Mouse (Mus musculus) c-Kit-negative CD71-positive TER-119-positive erythroid progenitor cells, embryonic 14.5 days (primary cell): ENCODE results near the gene Sfta2.

Source experiments
- DNase-seq: peaks from one replicate; pipeline ENCODE4 v3.0.0-alpha.2; 2013; ENCODE audit warnings: low read depth, low spot score

Gene Sfta2

DNA sequence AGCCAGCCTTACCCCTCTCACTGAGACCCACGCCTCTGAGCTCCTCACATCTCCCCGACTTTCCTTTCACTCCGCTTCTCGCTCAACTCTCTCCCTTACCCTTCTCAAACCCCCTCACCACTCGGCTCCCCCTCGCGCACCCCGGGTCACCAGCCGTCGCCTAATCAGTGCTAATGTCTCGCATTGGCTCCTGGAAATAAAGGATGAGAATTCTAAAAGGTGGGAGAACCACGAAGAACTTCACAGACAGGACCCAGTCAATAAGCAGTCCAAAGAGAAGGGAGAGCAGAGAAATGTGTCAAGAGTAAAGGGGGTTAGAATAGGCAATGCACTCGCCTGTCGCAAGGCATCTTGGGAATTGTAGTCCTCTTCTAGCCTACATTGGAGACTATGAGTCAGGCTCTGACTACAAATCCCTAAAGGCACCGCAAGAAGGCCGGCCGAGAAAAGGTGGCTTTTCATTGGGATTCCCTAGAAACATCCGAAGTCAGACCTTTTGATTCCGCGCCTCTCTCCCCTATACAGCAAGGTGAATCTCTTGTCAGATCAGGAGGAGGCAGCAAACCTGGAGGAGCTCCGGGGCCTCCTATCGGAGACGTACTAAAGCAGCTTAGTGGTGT, 72.2 kb downstream of the Sfta2 start, which contains the start of gene Gtf2h4:
Gene Gtf2h4 (minus strand): TSS at position 324 of the 620 bp plus-strand sequence.
- DNase-seq, result peak; percentile 82

DNA sequence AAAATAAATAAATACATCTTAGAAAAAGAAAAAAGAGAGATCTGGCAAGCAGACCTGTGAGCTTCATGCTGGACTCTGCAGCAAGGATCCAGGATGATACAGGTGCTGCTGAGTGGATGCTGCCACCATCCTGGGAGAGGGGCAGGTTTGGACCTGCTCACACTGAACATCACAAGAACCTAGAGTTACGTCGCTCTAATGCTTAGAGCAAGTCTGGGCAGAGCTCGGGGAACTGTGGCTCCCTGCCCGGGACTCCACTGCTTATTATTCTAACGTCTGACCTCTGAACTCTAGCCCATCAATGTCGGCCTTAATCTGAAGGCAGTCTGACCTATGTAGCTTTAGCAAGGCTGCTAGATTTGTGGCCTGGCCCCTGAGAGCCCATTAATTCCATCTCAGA, 79.2 kb downstream of the Sfta2 start:
- no peak for DNase-seq

GRCm38 (mm10) chr17:35681986-35682385, 80.6 kb downstream of the Sfta2 start:
- DNase-seq, result no peak

GRCm38 (mm10) chr17:35685061-35685460, 83.7 kb downstream of the Sfta2 start:
- DNase-seq, result no peak

DNA sequence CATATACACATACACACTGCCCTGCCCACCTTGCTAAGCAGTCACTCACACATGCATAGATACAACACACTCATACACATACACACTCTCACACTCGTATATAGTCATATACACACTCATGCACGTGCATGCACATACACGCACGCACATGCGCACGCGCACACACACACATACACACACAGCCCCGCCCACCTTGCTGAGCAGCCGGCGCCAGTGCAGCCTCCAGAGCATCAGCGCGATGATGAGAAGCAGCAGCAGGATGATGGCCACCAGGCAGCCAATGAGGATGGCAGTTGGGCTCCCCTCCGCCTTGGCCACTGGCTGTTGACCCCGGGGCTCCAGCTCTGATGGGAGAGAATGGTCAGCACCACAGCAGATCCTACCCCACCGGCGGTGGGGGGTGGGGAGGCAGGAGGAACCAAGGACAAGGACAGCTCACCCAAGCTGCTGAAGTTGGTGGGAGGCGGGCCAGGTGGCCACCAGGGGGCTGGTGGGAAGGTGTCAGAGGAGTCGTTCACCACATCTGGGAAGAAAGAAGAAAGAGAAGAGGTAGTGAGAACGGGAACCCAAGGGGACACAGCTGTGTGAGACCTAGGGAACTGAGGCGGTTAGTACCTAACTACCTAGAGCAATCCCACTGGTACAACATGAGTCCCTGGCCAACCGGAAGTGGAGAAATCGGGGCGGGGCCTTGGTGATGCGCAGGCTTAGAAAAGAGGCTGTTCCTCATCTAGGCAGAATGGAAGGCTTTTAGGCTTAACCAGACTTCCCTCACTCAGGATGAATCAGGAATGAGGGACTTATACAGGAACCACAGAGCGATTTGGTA, 87.2 kb downstream of the Sfta2 start:
- no peak for DNase-seq

GRCm38 (mm10) chr17:35689936-35690645, 88.7 kb downstream of the Sfta2 start:
- no peak for DNase-seq

DNA sequence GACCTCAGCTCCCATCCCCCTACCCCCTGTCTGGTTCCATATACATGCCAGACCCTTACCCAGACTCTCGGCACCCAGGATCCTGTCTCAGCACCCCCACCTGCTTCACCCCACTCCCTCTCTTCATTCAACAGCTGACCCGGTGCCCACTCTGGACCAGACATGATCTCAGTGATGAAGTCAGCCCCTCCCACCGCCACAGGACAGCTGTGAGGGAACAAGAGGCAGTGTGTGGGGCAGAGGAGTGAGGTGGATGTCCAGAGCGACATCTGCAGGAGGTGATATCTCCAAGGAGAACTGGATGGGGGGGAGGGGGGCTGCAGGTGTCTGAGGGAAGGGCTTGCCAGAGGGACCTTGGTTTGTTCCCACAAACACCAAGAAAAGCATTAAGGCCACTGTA, 90.5 kb downstream of the Sfta2 start:
- no peak for DNase-seq

- DNase-seq, result no peak
Observed at GRCm38 (mm10) chr17:35692368-35692767, 91.0 kb downstream of the Sfta2 start.

GRCm38 (mm10) chr17:35693906-35694305, 92.6 kb downstream of the Sfta2 start:
- no peak for DNase-seq

- peak; percentile 8 for DNase-seq
Observed at GRCm38 (mm10) chr17:35695289-35695688, 93.9 kb downstream of the Sfta2 start.

GRCm38 (mm10) chr17:35696691-35697090, 95.3 kb downstream of the Sfta2 start:
- DNase-seq, result no peak

DNA sequence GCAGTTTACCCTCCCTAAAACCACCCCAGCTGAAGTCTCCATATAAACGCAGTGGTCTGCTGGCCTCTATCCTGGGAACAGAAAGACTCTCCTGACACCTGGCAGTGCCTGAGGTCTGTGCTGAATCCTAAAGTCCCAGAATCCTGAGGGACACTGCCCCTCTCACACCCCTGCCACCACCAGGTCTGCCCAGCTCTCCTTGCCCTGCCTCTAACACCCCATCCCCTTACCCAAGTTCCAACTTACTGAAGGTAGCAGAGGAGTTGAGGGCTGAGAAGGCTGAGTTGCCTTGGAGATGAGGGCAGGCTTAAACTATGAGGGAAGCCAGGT, 96.0 kb downstream of the Sfta2 start:
- DNase-seq, result no peak

- DNase-seq, result no peak
Observed at GRCm38 (mm10) chr17:35697759-35698500, 96.6 kb downstream of the Sfta2 start.

- DNase-seq, result no peak
Observed at GRCm38 (mm10) chr17:35698501-35698883, 97.1 kb downstream of the Sfta2 start.

DNA sequence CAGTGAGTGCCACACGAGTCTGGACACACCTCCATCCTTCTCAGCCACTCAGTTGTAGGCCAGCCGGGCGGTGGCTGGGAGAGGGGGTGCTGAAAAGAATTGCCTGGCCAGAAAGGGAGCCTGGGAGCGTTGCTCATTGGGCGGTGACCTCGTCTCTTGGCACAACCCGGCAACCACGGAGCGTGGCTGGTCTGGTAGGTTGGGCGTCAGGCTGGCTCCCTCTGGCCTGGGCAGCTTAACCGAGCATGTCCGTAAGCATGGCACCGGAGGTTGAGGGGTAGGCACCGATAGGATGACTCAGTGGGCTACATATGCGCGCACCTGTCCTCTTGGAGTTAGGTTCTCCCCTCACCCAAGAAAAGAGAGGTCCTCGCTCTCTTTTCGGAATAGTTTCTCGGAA, 98.6 kb downstream of the Sfta2 start:
- no peak for DNase-seq
